Mouse (Mus musculus) thymus, adult 2 months (tissue): ENCODE data around the gene Olfr1322. TPM values are rescaled to one million over a fixed set of nuclear protein-coding genes. Genes with fewer than 3 reads are reported as not detected.

Experiments used
- DNase-seq: peaks from one replicate; pipeline ENCODE4 v3.0.0; 2021
- H3K27ac ChIP-seq: fragments of 200-500 bp; 2 replicates; pipeline ENCODE4 v1.5.1; 2012; ENCODE audit warnings: low read length, control low read depth; ENCODE audit not compliant: control insufficient read depth, insufficient read depth
- H3K27me3 ChIP-seq: fragments of 200-500 bp; 2 replicates; pipeline ENCODE4 v1.6.1; 2012; ENCODE audit warnings: mild to moderate bottlenecking, low read length, moderate library complexity, mixed read lengths; ENCODE audit not compliant: control insufficient read depth, insufficient read depth
- H3K36me3 ChIP-seq: fragments of 200-500 bp; 2 replicates; pipeline ENCODE4 v1.6.1; 2012; ENCODE audit warnings: mild to moderate bottlenecking, low read length, moderate library complexity; ENCODE audit not compliant: control insufficient read depth, insufficient read depth
- H3K4me1 ChIP-seq: fragments of 200-500 bp; replicated peaks from 2 replicates; pipeline ENCODE4 v1.6.1; 2012; ENCODE audit warnings: low read length; ENCODE audit not compliant: control insufficient read depth, insufficient read depth
- H3K4me3 ChIP-seq: fragments of 200-500 bp; 2 replicates; pipeline ENCODE4 v1.5.1; 2012; ENCODE audit warnings: mild to moderate bottlenecking, low read length, control low read depth, moderate library complexity; ENCODE audit not compliant: control insufficient read depth, insufficient read depth
- CTCF ChIP-seq: fragments of 200-500 bp; IDR thresholded peaks from 2 replicates; pipeline ENCODE4 v1.5.1; 2012; ENCODE audit warnings: mild to moderate bottlenecking, control low read depth, low read length, moderate library complexity, borderline replicate concordance; ENCODE audit not compliant: control insufficient read depth, poor library complexity, insufficient read depth; ENCODE audit errors: extremely low read depth
- POLR2A ChIP-seq: fragments of 200-500 bp; IDR thresholded peaks from 2 replicates; pipeline ENCODE4 v1.6.1; 2012; ENCODE audit warnings: mild to moderate bottlenecking, low read length, control low read depth, moderate library complexity; ENCODE audit not compliant: control insufficient read depth, poor library complexity, insufficient read depth; ENCODE audit errors: extremely low read depth
- WGBS: fragments of 180-500 bp; shearing (Covaris S2); methylation state at CpG from one replicate; pipeline ENCODE4 v1.1.7; 2018; 5-methylcytosine and 5-hydroxymethylcytosine counted together
- polyA plus RNA-seq: library from polyadenylated mRNA; depleted of rRNA; stranded (reverse); fragments of >200 nt; gene quantifications from 2 replicates; pipeline ENCODE4 v1.2.3, GENCODE M21; 2012; rRNA removed

The Olfr1322 gene
- not detected in 2 replicates for polyA plus RNA-seq

DNA sequence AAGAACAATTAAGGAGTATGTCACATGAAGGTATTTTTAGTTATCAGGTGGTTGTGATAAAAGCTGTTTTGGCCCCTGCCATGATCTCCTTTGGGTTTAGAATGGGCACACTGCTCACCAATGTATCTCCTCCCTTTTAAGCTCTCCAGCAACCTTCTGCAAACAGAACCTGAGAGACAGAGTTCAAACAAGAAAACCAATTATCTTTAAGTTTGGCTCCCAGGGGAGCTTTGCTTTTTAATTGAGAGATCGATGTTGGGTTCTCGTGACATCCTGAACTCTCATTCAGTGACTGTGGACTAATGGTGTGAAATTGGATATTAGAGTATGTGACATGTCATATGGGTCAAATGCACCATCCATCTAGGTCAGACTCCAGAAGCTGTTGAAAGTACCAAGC, at the start of gene Olfr1322:
TSS of gene Olfr1322 (minus strand) at position 101 of the 400 bp plus-strand sequence.
- no peaks in the 10 kb centered on the region for H3K27me3 ChIP-seq
- H3K4me1 ChIP-seq: no peaks in the 10 kb centered on the region
- DNase-seq: no peak
- WGBS: 92% methylated on average over 2 of the region's 2 CpGs
- no peak for TF ChIP-seq CTCF
- TF ChIP-seq POLR2A: no peak
- H3K27ac ChIP-seq: no peak within 1 kb of the TSS
- no peaks in the 10 kb centered on the region for H3K36me3 ChIP-seq
- H3K4me3 ChIP-seq: no peak within 1 kb of the TSS

DNA sequence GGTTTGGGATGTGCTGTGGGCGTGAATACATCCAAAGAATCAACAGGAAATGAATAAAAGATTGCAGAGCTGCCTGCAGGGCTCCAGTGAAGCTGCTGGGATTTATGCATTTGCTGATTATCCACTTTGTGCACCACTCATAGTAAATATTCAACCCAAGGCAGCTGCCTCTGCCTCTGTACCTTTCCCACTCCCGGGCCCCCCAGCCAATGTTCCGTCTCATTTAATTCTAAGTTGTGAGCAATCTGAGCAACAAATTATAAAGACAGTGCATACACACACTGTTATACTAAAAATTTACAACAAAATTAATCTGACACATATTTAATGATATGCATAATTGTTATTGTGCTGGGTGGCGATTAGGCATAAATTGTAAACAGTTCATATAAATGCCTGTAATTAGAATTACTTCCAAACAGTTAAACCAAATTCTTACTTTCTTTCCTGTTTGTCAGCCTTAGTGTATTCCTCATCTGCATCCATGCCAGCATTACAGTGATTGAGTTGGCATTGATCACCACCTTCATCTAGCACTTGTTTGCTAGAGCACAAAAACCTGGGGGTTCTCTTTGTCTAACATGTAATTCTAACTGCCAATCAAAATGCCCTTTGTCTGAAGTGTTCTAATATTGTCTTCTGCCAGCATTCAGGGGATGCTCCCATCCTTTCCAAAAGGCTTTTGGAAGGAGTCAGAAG, 13.5 kb downstream of the Olfr1322 start:
- no peak overlapping the region for H3K27ac ChIP-seq
- H3K4me1 ChIP-seq: no peaks in the 10 kb centered on the region
- no peaks in the 10 kb centered on the region for H3K36me3 ChIP-seq
- DNase-seq: no peak
- WGBS: 89% methylated on average over 4 of the region's 4 CpGs
- TF ChIP-seq POLR2A (no peak), CTCF (no peak)
- no peaks in the 10 kb centered on the region for H3K27me3 ChIP-seq
- no peak overlapping the region for H3K4me3 ChIP-seq

Other genes with a start within 250 kb of the Olfr1322 start
- not detected in 2 replicates for gene Olfr1320, start 219.2 kb downstream of the Olfr1322 start, polyA plus RNA-seq
- not detected in 2 replicates for gene Olfr1321, start 156.4 kb downstream of the Olfr1322 start, polyA plus RNA-seq
- gene Igsf1, start 93.7 kb downstream of the Olfr1322 start, polyA plus RNA-seq: 0.24 and 1.2 TPM in 2 replicates
- gene Olfr1323, start 127.9 kb upstream of the Olfr1322 start, polyA plus RNA-seq: not detected in 2 replicates